Mouse (Mus musculus) lung, adult 2 months (tissue): Measurements from ENCODE around the gene Lancl1.

Experiments
- CTCF ChIP-seq: fragments of 200-500 bp; IDR thresholded peaks from 2 replicates; pipeline ENCODE4 v1.5.1; 2011; ENCODE audit warnings: mild to moderate bottlenecking, low read length, control low read depth; ENCODE audit not compliant: insufficient read depth
- POLR2A ChIP-seq: fragments of 200-500 bp; IDR thresholded peaks from 2 replicates; pipeline ENCODE4 v1.6.1; 2011; ENCODE audit warnings: low read depth, mild to moderate bottlenecking, control low read depth, low read length, borderline replicate concordance; ENCODE audit errors: extremely low read depth

GRCm38 (mm10) chr1:67000484-67000883, 38.2 kb downstream of the Lancl1 start:
- TF ChIP-seq POLR2A, result no peak
- no peak for TF ChIP-seq CTCF
